Mouse (Mus musculus) G1E (cell line): Measurements from ENCODE around the gene Hist1h2ae. TPM values are rescaled to one million over a fixed set of nuclear protein-coding genes. Genes with fewer than 3 reads are reported as not detected.

Experiments used
- ATAC-seq: 2 replicates; pipeline ENCODE4 v1.8.0; 2016; ENCODE audit warnings: mild to moderate bottlenecking; ENCODE audit not compliant: insufficient number of reproducible peaks, poor library complexity, low FRiP score, severe bottlenecking; ENCODE audit errors: extremely low read depth
- DNase-seq: peaks from one replicate; pipeline ENCODE4 v3.0.0; 2012; ENCODE audit warnings: low spot score
- H3K27me3 ChIP-seq: 2 replicates; pipeline ENCODE4 v1.6.1; 2012; ENCODE audit warnings: mild to moderate bottlenecking, low read length, inconsistent platforms; ENCODE audit not compliant: insufficient read depth
- H3K36me3 ChIP-seq: replicated peaks from 2 replicates; pipeline ENCODE3; 2012; ENCODE audit warnings: mild to moderate bottlenecking, inconsistent platforms
- H3K4me1 ChIP-seq: 2 replicates; pipeline ENCODE4 v1.6.1; 2012; ENCODE audit warnings: low read depth, low read length, inconsistent platforms, mixed read lengths; ENCODE audit not compliant: insufficient read depth
- H3K4me3 ChIP-seq: 2 replicates; pipeline ENCODE4 v1.5.1; 2012; ENCODE audit warnings: low read depth, mild to moderate bottlenecking, inconsistent platforms, low read length, moderate library complexity, mixed read lengths
- H3K9me3 ChIP-seq: replicated peaks from 2 replicates; pipeline ENCODE4 v1.6.1; 2012; ENCODE audit warnings: inconsistent platforms
- CTCF ChIP-seq: IDR thresholded peaks from 2 replicates; pipeline ENCODE4 v1.5.1; 2012; ENCODE audit warnings: low read depth, low read length, inconsistent platforms, mixed read lengths
- GATA1 ChIP-seq: IDR thresholded peaks from 2 replicates; pipeline ENCODE4 v1.6.1; 2012; ENCODE audit warnings: borderline replicate concordance, low read length, inconsistent platforms, mixed read lengths
- GATA2 ChIP-seq: IDR thresholded peaks from 2 replicates; pipeline ENCODE4 v1.6.1; 2012; ENCODE audit warnings: low read depth, low read length, inconsistent platforms, borderline replicate concordance
- POLR2AphosphoS5 ChIP-seq: IDR thresholded peaks from 2 replicates; pipeline ENCODE4 v1.6.1; 2012; ENCODE audit warnings: low read depth, low read length, inconsistent platforms; ENCODE audit not compliant: insufficient replicate concordance
- TAL1 ChIP-seq: conservative IDR thresholded peaks from 2 replicates; pipeline ENCODE4 v1.6.1; 2012; ENCODE audit warnings: low read depth, low read length, inconsistent platforms, mixed read lengths
- polyA plus RNA-seq: library from polyadenylated mRNA; stranded (reverse); fragments of >175 nt; gene quantifications from 2 replicates; pipeline ENCODE4 v1.2.3, GENCODE M21; 2012
- total RNA-seq, 2 experiments: library from RNA; stranded (forward) in 1 of 2; stranded (reverse) in 1 of 2; fragments of 200-1000 nt in 1 of 2; fragments of >200 nt in 1 of 2; fragmentation: Nextera tagmentation in 1 of 2; gene quantifications; 2 replicates each; pipeline ENCODE4 v1.2.3; 2014 to 2017

Gene Hist1h2ae
- total and polyA plus RNA-seq, 3 experiments: 31.2 to 258 (median 81.0) TPM

- Histone ChIP-seq H3K9me3 (no peaks in the 10 kb centered on the region), H3K4me1 (peaks cover 32% of the 10 kb centered on the region), H3K4me3 (no peak overlapping the region), H3K36me3 (peaks cover 7% of the 10 kb centered on the region), H3K27me3 (no peaks in the 10 kb centered on the region)
- ATAC-seq (no peak), DNase-seq (no peak)
- no peak for TF ChIP-seq CTCF
- TF ChIP-seq TAL1: no peak
- TF ChIP-seq GATA1: no peak
- no peak for TF ChIP-seq GATA2
- TF ChIP-seq POLR2AphosphoS5: no peak
These were observed 34.0 kb upstream of the Hist1h2ae start for GRCm38 (mm10) chr13:23605052-23605451.

- Histone ChIP-seq H3K9me3 (no peaks in the 10 kb centered on the region), H3K36me3 (peaks cover 7% of the 10 kb centered on the region), H3K27me3 (no peaks in the 10 kb centered on the region), H3K4me3 (no peak overlapping the region), H3K4me1 (peaks cover 26% of the 10 kb centered on the region)
- ATAC-seq: no peak
- no peak for TF ChIP-seq GATA2
- TF ChIP-seq GATA1: no peak
- no peak for TF ChIP-seq POLR2AphosphoS5
- TF ChIP-seq TAL1: no peak
- TF ChIP-seq CTCF: no peak
- DNase-seq: no peak
These were observed 33.4 kb upstream of the Hist1h2ae start for GRCm38 (mm10) chr13:23604452-23604851.

- no peaks in the 10 kb centered on the region for H3K27me3 ChIP-seq
- TF ChIP-seq POLR2AphosphoS5 (no peak), GATA2 (no peak), CTCF (no peak), TAL1 (no peak), GATA1 (no peak)
- ATAC-seq: no peak
These were observed 32.2 kb upstream of the Hist1h2ae start for GRCm38 (mm10) chr13:23603182-23603699.

GRCm38 (mm10) chr13:23597957-23598356 is 26.9 kb upstream of the Hist1h2ae start:
- Histone ChIP-seq H3K4me3 (no peak overlapping the region), H3K4me1 (peaks cover 51% of the 10 kb centered on the region)
- no peak for DNase-seq

More at GRCm38 (mm10) chr13:23603182-23603699, 32.2 kb upstream of the Hist1h2ae start:
- Histone ChIP-seq H3K9me3 (no peaks in the 10 kb centered on the region), H3K36me3 (peaks cover 7% of the 10 kb centered on the region), H3K4me1 (peaks cover 24% of the 10 kb centered on the region), H3K4me3 (no peak overlapping the region)
- DNase-seq: no peak

GRCm38 (mm10) chr13:23595622-23596372 is 24.8 kb upstream of the Hist1h2ae start:
- ATAC-seq (no peak), DNase-seq (no peak)
- Histone ChIP-seq H3K4me3 (no peak overlapping the region; the same call in 1 of the 2 replicates), H3K27me3 (no peaks in the 10 kb centered on the region), H3K36me3 (no peaks in the 10 kb centered on the region), H3K4me1 (peaks cover 70% of the 10 kb centered on the region), H3K9me3 (no peaks in the 10 kb centered on the region)
- TF ChIP-seq POLR2AphosphoS5: no peak
- peak; percentile 45; the same call in 1 of the 2 replicates for TF ChIP-seq TAL1
- no peak for TF ChIP-seq GATA2
- TF ChIP-seq GATA1: no peak
- no peak for TF ChIP-seq CTCF

More at GRCm38 (mm10) chr13:23597957-23598356, 26.9 kb upstream of the Hist1h2ae start:
- ATAC-seq: 0 out of 2 replicates have a peak, but pooled peaks have one; percentile 19
- no peaks in the 10 kb centered on the region for H3K27me3 ChIP-seq
- no peaks in the 10 kb centered on the region for H3K9me3 ChIP-seq
- H3K36me3 ChIP-seq: no peaks in the 10 kb centered on the region
- TF ChIP-seq GATA2 (no peak), CTCF (peak; percentile 49)

GRCm38 (mm10) chr13:23595185-23595584 is 24.2 kb upstream of the Hist1h2ae start:
- Histone ChIP-seq H3K27me3 (no peaks in the 10 kb centered on the region), H3K9me3 (no peaks in the 10 kb centered on the region), H3K4me1 (peaks cover 74% of the 10 kb centered on the region), H3K36me3 (no peaks in the 10 kb centered on the region), H3K4me3 (no peak overlapping the region)
- TF ChIP-seq TAL1 (no peak), CTCF (no peak), POLR2AphosphoS5 (no peak), GATA1 (no peak), GATA2 (no peak)
- DNase-seq (no peak), ATAC-seq (no peak)

GRCm38 (mm10) chr13:23593051-23593770 is 22.2 kb upstream of the Hist1h2ae start:
- Histone ChIP-seq H3K36me3 (no peaks in the 10 kb centered on the region), H3K4me3 (no peak overlapping the region), H3K4me1 (peaks cover 82% of the 10 kb centered on the region), H3K9me3 (no peaks in the 10 kb centered on the region), H3K27me3 (no peaks in the 10 kb centered on the region)
- DNase-seq (peak; percentile 28), ATAC-seq (peak; percentile 47; the same call in 1 of the 2 replicates)
- TF ChIP-seq GATA2 (no peak), GATA1 (no peak), TAL1 (no peak)
